Mouse (Mus musculus) G1E-ER4 (cell line): ENCODE data around the gene Filip1l. TPM values are rescaled to one million over a fixed set of nuclear protein-coding genes. Genes with fewer than 3 reads are reported as not detected.

ENCODE experiments used
- GATA1 ChIP-seq: IDR thresholded peaks from one replicate; pipeline ENCODE4 v1.8.0; 2012; ENCODE audit warnings: low read length, inconsistent platforms
- polyA plus RNA-seq: library from polyadenylated mRNA; stranded (reverse); fragments of >175 nt; gene quantifications from 2 replicates; pipeline ENCODE4 v1.2.3, GENCODE M21; 2012

The Filip1l gene
- polyA plus RNA-seq = not detected in 2 replicates

DNA sequence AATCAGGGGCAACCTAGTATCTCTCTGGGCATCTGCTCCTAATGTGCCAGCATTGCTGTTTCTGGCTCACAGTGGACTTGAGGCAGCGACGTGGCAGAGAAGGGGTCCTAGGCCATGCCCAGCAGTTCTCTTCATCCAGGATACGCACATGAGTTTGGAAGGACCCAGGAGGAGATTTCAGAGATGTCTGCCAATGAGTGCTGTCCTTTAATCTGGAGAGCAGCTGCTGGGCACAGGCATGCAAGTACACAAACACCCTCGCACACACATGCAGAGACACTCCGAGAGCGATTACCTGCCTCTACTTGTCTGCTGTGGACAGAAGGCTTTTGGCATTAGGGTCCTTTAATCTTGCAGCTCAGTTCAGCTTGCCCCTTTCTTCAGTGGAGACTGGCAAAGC lies at the start of gene Filip1l:
Gene Filip1l (plus strand): TSS at position 343 of the 400 bp plus-strand sequence.
- no peak for TF ChIP-seq GATA1

DNA sequence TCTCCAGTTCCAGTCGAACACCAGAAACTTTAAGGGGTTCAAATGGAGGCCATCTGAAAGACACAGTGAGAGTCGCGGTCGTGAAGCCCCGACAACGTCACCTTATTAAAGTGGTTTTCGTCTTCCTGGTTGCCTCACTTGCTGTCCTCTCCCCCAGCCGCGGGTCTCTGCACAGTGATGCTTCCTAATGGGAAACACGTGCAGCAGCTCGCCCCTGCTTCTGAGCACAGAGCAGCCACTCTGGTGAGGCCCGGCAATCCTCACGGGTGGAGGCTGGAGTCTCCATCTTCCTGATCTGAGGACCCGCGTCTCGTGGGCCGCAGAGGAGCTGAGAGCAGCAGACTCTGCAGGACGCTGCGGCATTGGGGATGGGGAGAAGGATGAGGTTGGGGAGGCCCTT lies 49.2 kb upstream of the Filip1l start:
- TF ChIP-seq GATA1 = no peak

DNA sequence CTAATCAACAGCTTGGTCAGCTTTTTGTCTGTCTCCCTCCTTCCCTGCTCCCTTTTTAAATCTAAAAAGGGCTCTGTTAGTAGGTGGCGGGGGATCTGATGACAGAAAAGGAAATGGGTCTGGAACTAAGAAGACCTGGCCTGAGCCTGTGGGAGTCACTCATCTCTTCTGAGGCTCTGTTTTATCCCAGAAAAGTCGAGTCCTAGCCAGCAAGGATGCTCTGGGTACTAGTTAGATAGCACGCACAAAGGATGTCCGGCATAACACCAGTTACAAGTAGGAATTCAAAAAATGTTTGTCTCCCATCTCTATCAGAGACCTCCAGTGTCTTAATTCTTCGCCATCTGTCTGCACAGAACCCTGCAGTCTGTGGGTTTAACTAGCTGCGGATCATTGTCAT lies 47.4 kb upstream of the Filip1l start:
- TF ChIP-seq GATA1 = no peak

DNA sequence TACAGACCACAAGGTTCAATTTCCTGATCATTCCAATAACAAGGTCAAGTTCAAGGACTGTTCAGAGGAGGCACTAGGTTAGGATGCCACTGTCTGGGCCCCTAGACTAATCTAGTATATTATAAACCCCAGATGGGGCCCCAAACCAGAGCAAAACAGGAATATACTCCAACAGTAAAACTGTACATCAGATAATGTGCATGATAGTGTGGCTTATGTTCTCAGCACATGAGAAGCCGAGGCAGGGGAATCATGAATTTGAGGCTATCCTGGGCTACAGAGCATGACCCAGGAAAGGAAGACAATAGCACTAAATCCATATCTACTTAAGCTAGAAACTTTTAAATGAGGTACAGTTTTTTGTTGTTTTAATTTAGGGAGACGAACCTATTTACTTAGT lies 40.8 kb upstream of the Filip1l start:
- no peak for TF ChIP-seq GATA1

DNA sequence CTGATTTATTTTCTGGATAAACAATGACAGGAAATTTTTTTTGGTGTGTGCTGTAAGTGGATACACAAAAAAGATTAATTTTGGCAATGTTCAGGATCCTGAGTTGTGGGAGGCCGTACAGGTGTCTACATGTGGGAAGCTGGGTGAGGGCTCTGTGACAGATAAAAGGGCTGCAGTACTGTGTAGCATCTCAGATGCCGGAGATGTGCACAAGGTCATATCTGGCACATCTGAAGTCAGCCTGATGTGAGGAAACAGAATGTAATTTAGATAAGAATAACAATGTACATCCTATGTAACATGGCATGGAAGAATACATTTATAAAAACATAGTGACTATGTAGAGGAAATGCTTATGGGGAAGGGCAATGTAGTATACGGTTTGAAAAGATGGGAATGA lies 39.4 kb upstream of the Filip1l start:
- TF ChIP-seq GATA1 = no peak

DNA sequence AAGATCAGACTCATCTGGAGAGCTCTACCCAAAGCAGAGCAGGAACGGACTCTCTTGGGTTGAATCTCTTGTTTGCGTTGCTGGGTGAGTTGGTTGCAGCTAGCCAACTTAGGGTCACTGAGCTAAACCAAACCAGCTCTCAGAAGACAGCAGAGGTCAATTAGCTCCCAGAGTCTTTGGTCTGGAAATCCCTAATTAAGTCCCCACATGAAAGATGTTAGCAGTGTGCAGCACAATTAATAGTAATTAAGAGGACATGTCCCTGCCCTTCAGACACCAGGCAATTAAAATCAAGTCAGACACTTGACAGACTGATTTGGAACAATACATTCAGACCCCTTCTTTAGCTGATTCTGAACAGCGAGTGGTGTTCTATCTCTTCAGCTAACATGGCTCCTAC lies 38.7 kb upstream of the Filip1l start:
- no peak for TF ChIP-seq GATA1

DNA sequence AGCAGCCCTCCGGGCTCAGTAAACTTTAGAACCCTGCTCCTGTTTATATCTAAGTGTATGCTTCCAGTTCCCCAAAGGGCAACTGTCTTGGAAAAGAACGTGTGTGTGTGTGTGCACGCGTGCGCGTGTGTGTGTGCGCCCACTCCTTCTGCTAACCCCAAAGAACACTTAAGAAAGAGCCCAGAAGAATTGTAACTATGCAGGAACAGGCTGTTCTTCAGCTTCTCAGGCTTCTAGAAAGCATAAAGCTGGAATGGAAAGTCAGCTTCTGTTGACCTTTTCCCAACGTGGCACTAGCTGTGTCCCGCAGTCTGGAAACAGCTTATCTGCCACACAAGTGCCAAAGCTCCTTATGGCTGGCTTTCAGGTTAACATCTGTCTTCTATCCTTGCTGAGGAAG lies 37.9 kb upstream of the Filip1l start:
- no peak for TF ChIP-seq GATA1

DNA sequence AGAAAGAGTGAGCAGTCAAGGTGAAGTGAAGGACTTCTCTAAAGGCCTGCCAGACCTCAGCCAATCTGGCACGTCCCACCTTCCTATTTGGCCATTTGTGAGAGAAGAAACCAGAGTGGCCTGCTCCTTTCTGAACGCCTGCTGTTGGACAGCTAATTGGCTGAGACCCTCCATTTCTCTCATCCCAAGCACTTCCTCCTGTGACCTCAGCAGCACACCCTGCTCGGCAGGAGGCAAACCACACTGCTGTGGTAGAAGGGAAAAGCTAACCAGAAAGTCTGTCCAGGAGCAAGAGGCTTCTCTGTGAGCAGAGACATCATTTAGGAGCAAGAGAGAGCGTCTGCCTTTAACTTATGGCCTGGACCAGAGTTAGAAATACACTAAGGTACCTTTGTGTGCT lies 35.8 kb upstream of the Filip1l start:
- TF ChIP-seq GATA1 = no peak

DNA sequence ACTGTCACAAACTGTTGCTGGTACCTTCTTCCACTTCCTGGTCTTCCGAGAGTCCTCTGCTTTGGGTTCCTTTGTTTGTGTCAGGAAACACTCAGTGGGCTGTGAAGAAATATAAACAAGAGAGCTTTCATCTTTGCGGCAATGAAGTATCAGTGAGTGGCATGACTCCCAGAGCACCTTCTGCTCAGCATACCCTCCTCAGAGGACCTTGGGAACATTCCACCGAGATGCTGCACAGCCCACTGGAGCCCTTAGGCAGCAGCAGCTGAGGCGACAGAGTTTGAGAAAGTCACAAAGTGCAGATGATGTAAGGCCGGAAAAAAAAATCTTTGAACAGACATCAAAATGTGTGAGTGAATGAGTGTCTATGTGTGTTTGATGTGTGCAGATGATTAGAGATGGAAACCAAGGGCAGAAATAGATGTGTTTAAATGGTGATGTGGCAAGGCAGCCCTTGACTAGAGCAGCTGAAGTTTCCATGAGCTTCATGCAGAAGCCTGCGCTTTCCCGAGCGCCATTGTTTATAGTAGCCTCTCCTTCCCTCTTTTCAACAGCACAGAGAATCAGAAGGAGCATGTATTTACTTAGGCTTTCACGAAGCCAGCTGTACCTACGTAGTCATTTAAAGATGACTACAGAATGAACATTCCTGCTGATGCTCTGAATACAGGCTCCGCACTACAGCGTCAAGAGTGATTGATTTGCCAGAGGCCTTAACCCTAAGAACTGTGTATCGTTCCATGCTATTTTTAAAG lies 34.8 kb upstream of the Filip1l start:
- TF ChIP-seq GATA1 = no peak

DNA sequence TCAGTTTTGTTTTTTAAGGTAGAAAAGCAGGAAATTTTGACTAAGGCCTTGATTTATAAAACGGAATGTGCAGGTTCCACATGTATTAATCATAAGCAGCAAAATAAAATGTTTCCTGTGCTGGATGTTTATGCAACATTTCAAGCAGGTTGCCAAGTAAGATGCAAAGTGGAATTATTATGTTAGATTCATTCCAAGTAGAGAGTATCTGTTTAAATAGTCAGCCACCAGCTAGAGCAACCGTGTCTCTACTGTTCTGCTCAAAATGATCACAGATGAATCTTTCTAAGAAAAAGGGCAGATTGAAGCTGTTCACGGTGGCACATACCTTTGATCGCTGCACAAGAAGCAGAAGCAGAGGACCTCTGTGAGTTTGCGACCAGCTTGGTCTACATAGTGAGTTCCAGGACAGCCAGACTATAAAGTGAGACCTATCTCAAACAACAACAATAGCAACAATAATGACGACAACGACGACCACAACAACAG lies 34.2 kb upstream of the Filip1l start:
- TF ChIP-seq GATA1 = no peak

DNA sequence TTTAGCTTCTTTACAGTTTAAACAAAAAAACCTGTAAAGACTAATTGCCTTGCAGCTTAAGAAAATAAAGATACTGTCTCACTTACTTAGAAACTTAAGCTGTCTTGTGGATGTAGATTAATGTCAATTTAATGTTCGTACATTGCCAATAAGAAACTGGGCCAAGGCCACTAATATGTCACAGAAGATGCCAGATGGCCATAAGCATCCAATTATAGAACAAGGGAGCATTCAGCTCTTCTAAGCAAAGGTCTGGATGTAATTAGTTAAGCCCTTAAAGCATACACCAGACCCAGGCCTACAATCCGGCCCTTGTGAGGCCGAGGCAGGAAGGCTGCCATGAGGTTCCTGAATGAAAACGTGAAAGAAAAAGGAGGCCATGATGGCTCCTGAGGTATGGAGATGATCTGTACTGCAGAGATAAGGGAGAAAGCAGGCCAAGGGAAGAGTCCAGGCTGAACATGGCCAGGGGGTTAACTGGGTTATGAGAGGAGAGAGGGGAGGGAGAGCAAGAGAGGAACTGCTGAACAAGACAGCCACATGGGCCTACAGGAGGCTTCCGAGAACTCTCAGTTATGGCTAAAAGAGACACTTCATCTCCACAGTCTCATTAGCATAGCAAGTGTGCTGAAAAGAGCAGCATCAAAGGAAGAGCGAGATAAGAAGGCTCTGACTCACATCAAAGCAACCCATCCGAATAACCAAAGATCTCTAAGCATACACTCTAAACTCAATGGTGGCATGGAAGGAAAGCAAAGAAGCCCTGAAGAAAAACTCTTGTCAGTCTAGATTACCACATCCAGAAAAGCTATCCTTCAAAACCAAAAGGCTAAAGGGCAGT lies 33.4 kb upstream of the Filip1l start:
- TF ChIP-seq GATA1 = no peak

DNA sequence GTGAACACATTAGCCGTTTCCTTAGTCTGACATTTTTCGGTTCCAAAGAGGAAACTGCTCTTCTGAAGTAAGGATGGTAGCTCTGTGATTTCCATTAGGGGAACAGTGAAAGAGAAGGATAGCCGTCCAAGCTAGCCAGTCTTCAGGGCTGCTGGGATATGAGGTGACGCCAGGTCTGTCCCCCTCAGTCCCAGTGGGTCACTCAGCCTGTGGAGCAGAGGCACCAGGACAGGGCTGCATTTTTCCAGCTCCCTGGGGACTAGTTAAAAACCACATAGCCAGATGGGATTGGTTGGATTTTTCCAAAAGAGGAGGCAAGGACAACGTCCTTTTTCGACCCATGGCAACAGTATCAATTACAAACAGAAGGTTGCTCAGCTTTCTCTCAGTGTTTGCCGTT lies 25.9 kb upstream of the Filip1l start:
- TF ChIP-seq GATA1 = no peak

DNA sequence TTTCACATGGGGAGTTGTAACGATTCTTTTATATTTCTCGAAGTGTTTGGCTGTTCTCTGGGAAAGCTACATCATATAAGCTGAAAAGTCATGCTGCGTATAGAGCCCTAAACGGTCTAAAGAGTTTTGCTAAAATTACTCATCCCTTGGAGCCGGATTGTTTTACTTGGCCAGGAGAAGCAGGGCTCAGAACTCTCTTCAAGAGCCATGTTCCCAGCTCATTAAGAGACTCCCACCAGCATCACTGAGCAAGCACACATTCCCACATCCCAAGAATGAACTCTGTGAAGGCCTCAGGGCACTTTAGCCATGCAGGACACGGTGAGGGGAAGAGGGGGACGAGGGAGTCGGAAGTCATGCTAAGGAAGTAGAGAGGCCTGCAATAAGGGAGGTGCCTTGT lies 23.9 kb upstream of the Filip1l start:
- no peak for TF ChIP-seq GATA1

DNA sequence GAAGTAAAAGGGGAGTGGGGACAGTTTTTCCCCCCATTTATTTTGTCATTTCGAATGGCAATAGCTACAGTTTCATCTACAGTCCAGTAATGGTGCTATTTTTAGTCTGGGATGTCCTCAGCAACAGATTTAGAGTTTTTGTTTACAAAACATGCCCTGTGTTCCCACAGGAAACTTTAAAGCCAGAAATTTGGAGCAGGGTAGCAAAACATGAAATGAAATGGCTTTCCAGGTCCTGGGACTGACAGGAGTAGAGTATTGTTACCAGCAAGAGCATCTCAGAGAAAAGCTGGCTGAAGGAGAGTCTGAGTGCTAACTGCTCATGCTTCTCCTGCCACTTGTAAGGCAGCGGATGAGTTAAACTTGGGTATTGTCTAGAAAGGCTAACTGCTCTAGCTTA lies 22.8 kb upstream of the Filip1l start:
- no peak for TF ChIP-seq GATA1

DNA sequence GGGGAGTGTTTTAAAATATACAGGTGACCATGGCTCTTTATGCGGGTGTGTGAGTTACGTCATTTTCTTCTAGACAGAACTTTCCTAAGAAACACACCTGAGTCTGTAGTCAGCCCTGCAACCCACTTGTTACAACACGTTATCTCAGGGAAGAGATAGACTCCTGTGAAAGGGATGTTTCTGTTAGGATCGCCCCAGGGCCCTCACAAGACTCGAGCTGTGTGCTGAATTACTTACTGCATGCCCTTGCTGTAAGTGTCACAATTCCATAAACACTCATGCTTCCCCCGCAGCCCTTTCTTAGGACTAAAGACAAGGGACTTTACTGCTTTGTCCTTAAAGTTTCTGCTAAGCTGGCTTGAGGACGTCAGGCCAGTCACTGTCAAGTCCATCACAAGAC lies 20.6 kb upstream of the Filip1l start:
- no peak for TF ChIP-seq GATA1

DNA sequence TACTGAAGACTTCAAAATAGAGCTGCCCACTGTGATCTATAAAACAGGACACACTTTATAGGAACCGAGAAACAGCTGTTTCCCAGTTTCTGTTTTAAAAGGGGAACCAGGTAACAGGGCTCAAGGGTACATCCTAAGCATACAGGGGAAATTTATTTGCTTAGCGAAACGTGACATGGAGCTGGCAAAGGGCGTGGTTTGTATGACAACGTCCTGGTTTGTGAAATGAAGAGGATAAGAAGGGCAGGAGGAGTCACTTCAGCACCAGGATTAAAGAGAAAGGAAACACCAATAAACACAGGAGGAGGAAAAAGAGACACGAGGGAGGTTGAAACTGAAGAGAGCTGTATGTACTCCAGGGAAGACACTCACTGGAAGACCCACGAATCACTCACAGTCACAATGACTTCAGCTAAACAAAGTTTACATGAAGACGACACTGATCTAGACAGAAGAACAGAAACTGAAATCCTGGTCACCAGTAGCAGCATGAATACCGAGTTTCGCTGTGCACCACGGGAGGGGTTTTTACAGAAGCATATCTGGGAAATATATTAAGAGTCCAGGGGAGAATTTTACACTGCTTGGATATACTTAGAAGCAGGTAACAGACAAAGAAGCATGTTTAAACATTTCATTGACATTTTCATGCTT lies 16.0 kb upstream of the Filip1l start:
- TF ChIP-seq GATA1 = no peak
